Mouse (Mus musculus) megakaryocyte, embryonic 14.5 days (primary cell): ENCODE results near the gene Btbd3. TPM values are rescaled to one million over a fixed set of nuclear protein-coding genes. Genes with fewer than 3 reads are reported as not detected.
"Not testable (repeated sequence)": the region's sequence is repeated elsewhere in the genome, so short reads cannot be mapped to it uniquely, and the experiment has no call there.

Experiments
- H3K27me3 ChIP-seq: replicated peaks from 2 replicates; pipeline ENCODE3; 2012; ENCODE audit warnings: inconsistent platforms
- H3K36me3 ChIP-seq: replicated peaks from 2 replicates; pipeline ENCODE3; 2012; ENCODE audit warnings: low read length, inconsistent platforms, mixed read lengths
- H3K4me1 ChIP-seq: 2 replicates; pipeline ENCODE4 v1.6.1; 2012; ENCODE audit warnings: inconsistent platforms
- H3K4me3 ChIP-seq: replicated peaks from 2 replicates; pipeline ENCODE3; 2012; ENCODE audit warnings: moderate library complexity, mild to moderate bottlenecking, inconsistent platforms
- H3K9me3 ChIP-seq: 2 replicates; pipeline ENCODE4 v1.6.1; 2012; ENCODE audit warnings: inconsistent platforms
- FLI1 ChIP-seq: IDR thresholded peaks from 2 replicates; pipeline ENCODE4 v1.6.1; 2012; ENCODE audit warnings: low read length, inconsistent platforms, mixed read lengths
- GATA1 ChIP-seq: IDR thresholded peaks from 3 replicates; pipeline ENCODE4 v1.6.1; 2012; ENCODE audit warnings: mixed read lengths, low read length, inconsistent platforms, borderline replicate concordance
- polyA plus RNA-seq: library from polyadenylated mRNA; stranded (reverse); fragments of >175 nt; gene quantifications from 2 replicates; pipeline ENCODE4 v1.2.3, GENCODE M21; 2012; ENCODE audit warnings: low replicate concordance; ENCODE audit not compliant: insufficient read depth

The Btbd3 gene
- polyA plus RNA-seq, 1 experiment = 0.10 TPM

DNA sequence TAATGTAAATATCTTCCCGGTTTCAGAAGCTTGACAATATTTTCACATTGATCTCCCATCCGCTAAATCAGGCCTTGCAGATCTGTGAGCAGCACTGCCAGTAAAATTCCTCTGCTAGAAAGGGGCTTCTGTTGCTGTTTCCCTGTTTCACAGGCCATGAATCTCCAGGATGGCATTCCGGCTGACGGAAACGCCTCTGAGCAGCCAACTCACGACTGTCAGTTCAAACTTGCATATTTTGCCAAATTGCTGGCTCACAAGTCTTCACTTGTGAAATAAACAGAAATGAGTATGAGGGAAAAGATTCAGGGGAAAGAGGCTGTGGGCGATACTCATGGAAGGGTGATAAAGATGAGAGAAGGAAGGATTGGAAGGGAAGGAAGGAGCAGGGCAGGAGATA, 59.3 kb downstream of the Btbd3 start:
- Histone ChIP-seq H3K27me3 (no peaks in the 10 kb centered on the region), H3K36me3 (no peaks in the 10 kb centered on the region), H3K4me3 (no peak overlapping the region), H3K9me3 (peaks cover 7% of the 10 kb centered on the region; the same call in 1 of the 2 replicates), H3K4me1 (no peaks in the 10 kb centered on the region)
- TF ChIP-seq FLI1 (no peak), GATA1 (no peak)

- Histone ChIP-seq H3K9me3 (peaks cover 8% of the 10 kb centered on the region; the same call in 1 of the 2 replicates), H3K27me3 (no peaks in the 10 kb centered on the region), H3K36me3 (no peaks in the 10 kb centered on the region), H3K4me3 (no peak overlapping the region), H3K4me1 (no peaks in the 10 kb centered on the region)
- TF ChIP-seq GATA1 = no peak
- no peak for TF ChIP-seq FLI1
Measured at GRCm38 (mm10) chr2:138320408-138320807, 64.0 kb downstream of the Btbd3 start.

- Histone ChIP-seq H3K36me3 (no peaks in the 10 kb centered on the region), H3K27me3 (no peaks in the 10 kb centered on the region), H3K4me1 (no peaks in the 10 kb centered on the region), H3K9me3 (peaks cover 8% of the 10 kb centered on the region; the same call in 1 of the 2 replicates), H3K4me3 (no peak overlapping the region)
- TF ChIP-seq FLI1 (no peak), GATA1 (no peak)
Measured at GRCm38 (mm10) chr2:138321041-138321481, 64.7 kb downstream of the Btbd3 start.

DNA sequence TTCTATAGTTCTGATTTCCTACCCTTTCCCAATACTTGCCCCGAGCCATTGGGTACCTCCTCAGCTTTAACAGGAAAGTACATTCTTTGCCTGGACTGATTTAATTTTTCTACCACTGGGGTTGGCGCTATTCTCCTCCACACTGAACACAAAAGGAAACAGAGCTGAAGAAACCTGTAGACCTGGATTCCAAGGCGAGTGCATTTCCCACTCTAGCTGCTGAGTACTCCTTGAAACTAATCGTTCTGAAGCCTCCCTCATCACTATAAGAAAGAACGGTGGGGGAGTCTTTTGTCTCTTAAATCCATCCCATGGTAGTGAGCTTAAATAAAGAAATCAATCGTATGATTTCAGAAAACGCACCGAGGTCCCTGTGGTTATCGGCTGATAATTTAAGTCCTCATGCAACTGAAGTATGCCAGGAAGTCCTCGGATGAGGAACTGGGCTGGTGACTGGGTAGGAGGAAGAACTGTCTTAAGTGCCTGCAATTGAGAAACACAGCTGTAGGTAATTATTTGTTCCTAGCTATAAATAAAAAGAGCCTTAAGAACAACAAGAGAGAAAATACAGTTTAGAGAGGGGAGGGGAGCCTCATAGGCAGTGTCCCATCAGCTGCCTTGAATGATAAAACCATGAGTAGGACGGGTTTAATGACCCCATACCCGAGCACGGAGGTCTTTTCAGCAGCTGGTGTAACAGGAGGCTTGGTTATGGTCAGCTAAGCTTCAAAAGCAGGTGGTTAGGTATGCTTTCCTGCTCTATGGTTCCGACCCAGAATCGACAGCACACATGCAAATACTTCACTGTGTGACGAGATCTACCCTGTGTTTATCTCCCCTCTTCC, 66.1 kb downstream of the Btbd3 start:
- H3K4me1 ChIP-seq = no peaks in the 10 kb centered on the region
- no peak for TF ChIP-seq FLI1
- no peak for TF ChIP-seq GATA1
- no peak overlapping the region for H3K4me3 ChIP-seq
- no peaks in the 10 kb centered on the region for H3K36me3 ChIP-seq
- H3K27me3 ChIP-seq = no peaks in the 10 kb centered on the region
- peaks cover 13% of the 10 kb centered on the region; the same call in 1 of the 2 replicates for H3K9me3 ChIP-seq

DNA sequence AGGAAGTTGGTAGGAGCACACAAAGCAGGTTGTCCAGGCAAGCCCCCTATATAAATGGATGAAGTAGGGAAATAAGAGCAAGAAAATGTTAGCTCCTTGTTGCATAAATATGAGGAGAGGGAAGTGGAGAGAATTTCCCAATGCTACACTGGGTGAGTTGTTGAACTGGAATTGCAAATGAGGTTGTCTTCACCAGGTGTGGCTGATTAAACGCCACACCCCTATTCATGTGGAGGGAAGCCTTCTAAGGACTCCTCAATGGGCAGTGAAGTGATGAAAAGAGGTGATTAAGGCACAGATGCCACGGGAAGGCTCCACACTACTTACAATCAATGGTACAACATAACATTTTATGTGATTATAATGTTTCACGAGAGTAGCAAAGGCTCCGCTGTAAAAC, 70.0 kb downstream of the Btbd3 start:
- H3K9me3 ChIP-seq = peaks cover 15% of the 10 kb centered on the region
- no peak for TF ChIP-seq GATA1
- TF ChIP-seq FLI1 = no peak
- H3K4me3 ChIP-seq = no peak overlapping the region
- no peaks in the 10 kb centered on the region for H3K36me3 ChIP-seq
- no peaks in the 10 kb centered on the region for H3K4me1 ChIP-seq
- H3K27me3 ChIP-seq = no peaks in the 10 kb centered on the region

- not testable (repeated sequence) for H3K36me3 ChIP-seq, H3K27me3 ChIP-seq, H3K4me1 ChIP-seq, H3K9me3 ChIP-seq, H3K4me3 ChIP-seq
Measured at GRCm38 (mm10) chr2:138334198-138334597, 77.8 kb downstream of the Btbd3 start.

DNA sequence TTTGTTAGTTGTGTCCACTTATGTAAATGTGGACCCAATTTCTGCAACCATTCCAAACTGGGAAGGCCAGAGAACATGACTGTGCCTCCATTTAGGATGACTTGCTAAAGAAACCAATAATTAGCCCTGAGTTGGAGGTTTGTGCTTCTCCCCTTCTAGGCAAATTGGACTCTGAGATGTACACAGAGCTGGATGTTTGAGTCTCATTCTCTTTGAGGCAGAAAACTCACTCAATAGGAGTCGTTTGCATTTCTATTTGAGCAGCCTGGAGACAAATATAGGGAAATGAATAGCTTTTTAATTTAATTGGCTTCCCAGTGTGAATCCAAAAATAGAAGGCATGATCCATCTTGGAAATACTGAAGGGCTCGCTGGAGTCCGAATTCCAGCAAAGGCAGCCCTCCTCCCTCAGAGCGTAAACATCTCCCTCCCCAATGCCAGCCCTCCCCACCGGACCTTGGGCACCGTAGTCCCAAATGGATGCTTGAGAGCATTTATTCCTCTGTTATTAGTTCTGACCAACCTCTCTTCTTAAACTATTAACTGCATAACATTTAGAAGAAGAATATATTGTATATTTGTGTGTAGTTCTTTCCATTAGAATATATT, 81.6 kb downstream of the Btbd3 start:
- H3K9me3 ChIP-seq = no peaks in the 10 kb centered on the region
- no peaks in the 10 kb centered on the region for H3K4me1 ChIP-seq
- no peak for TF ChIP-seq GATA1
- no peak for TF ChIP-seq FLI1
- H3K36me3 ChIP-seq = no peaks in the 10 kb centered on the region
- H3K27me3 ChIP-seq = no peaks in the 10 kb centered on the region
- H3K4me3 ChIP-seq = no peak overlapping the region

DNA sequence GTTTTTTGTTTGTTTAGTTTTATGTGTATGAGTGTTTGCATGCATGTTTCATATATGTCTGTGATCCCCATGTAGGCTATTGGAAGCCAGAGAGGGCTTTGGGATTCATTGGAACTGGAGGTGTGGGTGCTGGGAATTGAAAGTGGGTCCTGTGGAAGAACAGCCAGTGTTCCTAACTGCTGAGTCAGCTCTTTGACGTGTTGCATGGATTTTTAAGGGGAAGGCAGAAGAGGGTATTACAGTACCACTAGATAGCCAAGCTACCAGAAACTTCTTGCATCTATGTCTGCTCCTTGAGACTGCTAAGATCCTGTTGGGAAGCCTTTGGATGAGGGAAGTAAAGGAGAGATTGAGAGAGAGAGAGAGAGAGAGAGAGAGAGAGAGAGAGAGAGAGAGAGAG, 82.2 kb downstream of the Btbd3 start:
- Histone ChIP-seq H3K9me3 (no peaks in the 10 kb centered on the region), H3K36me3 (no peaks in the 10 kb centered on the region), H3K27me3 (no peaks in the 10 kb centered on the region), H3K4me1 (no peaks in the 10 kb centered on the region), H3K4me3 (no peak overlapping the region)
- no peak for TF ChIP-seq FLI1
- TF ChIP-seq GATA1 = no peak

- TF ChIP-seq GATA1 (no peak), FLI1 (no peak)
- Histone ChIP-seq H3K4me3 (no peak overlapping the region), H3K36me3 (no peaks in the 10 kb centered on the region), H3K4me1 (no peaks in the 10 kb centered on the region), H3K9me3 (peaks cover 18% of the 10 kb centered on the region), H3K27me3 (no peaks in the 10 kb centered on the region)
Measured at GRCm38 (mm10) chr2:138355366-138355765, 99.0 kb downstream of the Btbd3 start.

- H3K4me3 ChIP-seq = no peak overlapping the region
- TF ChIP-seq GATA1 = no peak
- no peak for TF ChIP-seq FLI1
- H3K4me1 ChIP-seq = no peaks in the 10 kb centered on the region
- H3K9me3 ChIP-seq = no peaks in the 10 kb centered on the region
- H3K36me3 ChIP-seq = no peaks in the 10 kb centered on the region
- no peaks in the 10 kb centered on the region for H3K27me3 ChIP-seq
Measured at GRCm38 (mm10) chr2:138362474-138362873, 106.1 kb downstream of the Btbd3 start.

GRCm38 (mm10) chr2:138365391-138365790, 109.0 kb downstream of the Btbd3 start:
- no peaks in the 10 kb centered on the region for H3K4me1 ChIP-seq
- H3K27me3 ChIP-seq = no peaks in the 10 kb centered on the region
- TF ChIP-seq GATA1 (no peak), FLI1 (no peak)
- H3K4me3 ChIP-seq = no peak overlapping the region
- no peaks in the 10 kb centered on the region for H3K36me3 ChIP-seq
- H3K9me3 ChIP-seq = peaks cover 6% of the 10 kb centered on the region; the same call in 1 of the 2 replicates
